ENCODE assay signal across 27 mouse cellular contexts in genomic region chr3:154127246-154127645, GRCm38 (mm10).
A peak's percentile ranks its signal among the peaks of the same experiment; 100 is the strongest.
DNase-seq lines count a peak whose midpoint lies in the region; ATAC-seq and TF ChIP-seq lines count a peak whose summit lies in the region.
"Had no signal": no experiment of that assay in that cellular context is flagged by ENCODE, and none has a peak within 500 bp of the region (broad histone marks: within the 10 kb centered on the region; RNA-seq: fewer than 3 reads in every experiment).

No protein-coding gene starts in this region.

- no peaks in the 10 kb centered on the region for H3K9me3 ChIP-seq in forebrain, embryonic 14.5 days (replicated peaks; ENCODE audit: control insufficient read depth, low read length)
- no peaks in the 10 kb centered on the region for H3K9me3 ChIP-seq in forebrain, embryonic 10.5 days
- H3K9me3 ChIP-seq in forebrain, postnatal 0 days (ENCODE audit: low read length): no peaks in the 10 kb centered on the region
- H3K9me3 ChIP-seq in forebrain, embryonic 15.5 days: no peaks in the 10 kb centered on the region
- no peaks in the 10 kb centered on the region for H3K9me3 ChIP-seq in hindbrain, embryonic 10.5 days
- H3K9me3 ChIP-seq in hindbrain, embryonic 12.5 days (replicated peaks): no peaks in the 10 kb centered on the region
- H3K9me3 ChIP-seq: embryonic facial prominence, embryonic 13.5 days; embryonic facial prominence, embryonic 15.5 days; forebrain, embryonic 12.5 days had no signal

- peak; percentile 40 for DNase-seq in forebrain, embryonic 14.5 days (ENCODE audit: low spot score)
- no peak for DNase-seq in forebrain, embryonic 10.5 days (ENCODE audit: extremely low spot score, low spot score)
- DNase-seq in forebrain, postnatal 0 days: peak; percentile 39
- no peak for DNase-seq in hindbrain, embryonic 10.5 days (ENCODE audit: low spot score)
- DNase-seq in brain, embryonic 14.5 days (ENCODE audit: low read depth): peak; percentile 52
- DNase-seq: adrenal gland, adult 8-10 months; adrenal gland, postnatal 14 days; adrenal gland, postnatal 36 days; B cell, adult 2 months; cerebellum, adult 11 months; cerebellum, adult 18-20 months; cerebellum, adult 8-10 months; cerebellum, adult 9-11 months; cerebellum, postnatal 14 days; cerebellum, postnatal 36 days; embryo, embryonic 11 days had no signal

- H3K27ac ChIP-seq in forebrain, embryonic 14.5 days (ENCODE audit: low read depth, low read length): no peak overlapping the region
- no peak overlapping the region for H3K27ac ChIP-seq in forebrain, embryonic 10.5 days
- no peak overlapping the region for H3K27ac ChIP-seq in forebrain, postnatal 0 days (ENCODE audit: low read depth, low read length)
- H3K27ac ChIP-seq in forebrain, embryonic 15.5 days (replicated peaks): no peak overlapping the region
- peak overlapping the region; percentile 82; the same call in 1 of the 2 replicates for H3K27ac ChIP-seq in hindbrain, embryonic 10.5 days
- H3K27ac ChIP-seq in hindbrain, embryonic 12.5 days: no peak overlapping the region
- H3K27ac ChIP-seq: embryonic facial prominence, embryonic 13.5 days; embryonic facial prominence, embryonic 15.5 days; forebrain, embryonic 12.5 days had no signal

- TF ChIP-seq CTCF in forebrain, postnatal 0 days (IDR thresholded peaks at IDR 0.05; ENCODE audit: low read depth): no peak
- TF ChIP-seq CTCF in brain, embryonic 14.5 days (IDR thresholded peaks at IDR 0.05; ENCODE audit: borderline replicate concordance, extremely low read depth, insufficient read depth, insufficient read length): no peak

- H3K36me3 ChIP-seq in forebrain, embryonic 14.5 days (ENCODE audit: control insufficient read depth, insufficient read depth, low read length): no peaks in the 10 kb centered on the region
- no peaks in the 10 kb centered on the region for H3K36me3 ChIP-seq in forebrain, embryonic 10.5 days (replicated peaks)
- H3K36me3 ChIP-seq in forebrain, postnatal 0 days (ENCODE audit: insufficient read depth): no peaks in the 10 kb centered on the region
- H3K36me3 ChIP-seq in forebrain, embryonic 15.5 days: no peaks in the 10 kb centered on the region
- H3K36me3 ChIP-seq in hindbrain, embryonic 10.5 days: no peaks in the 10 kb centered on the region
- no peaks in the 10 kb centered on the region for H3K36me3 ChIP-seq in hindbrain, embryonic 12.5 days
- H3K36me3 ChIP-seq: embryonic facial prominence, embryonic 13.5 days; embryonic facial prominence, embryonic 15.5 days; forebrain, embryonic 12.5 days; G1E had no signal

- 0 out of 2 replicates have a peak, but pooled peaks have one; percentile 19 for ATAC-seq in forebrain, embryonic 14.5 days
- peak; percentile 54; the same call in 1 of the 2 replicates for ATAC-seq in forebrain, postnatal 0 days
- no peak; the same call in 1 of the 2 replicates for ATAC-seq in forebrain, embryonic 15.5 days (replicated peaks)
- no peak for ATAC-seq in hindbrain, embryonic 12.5 days (ENCODE audit: low FRiP score)
- ATAC-seq: activated CD4-positive, CD25-positive, alpha-beta regulatory T cell, adult 4 months; CD4-positive, CD25-positive, alpha-beta regulatory T cell, adult 4 months; Patski had no signal

- H3K9ac ChIP-seq in forebrain, embryonic 14.5 days (ENCODE audit: low read length): no peak overlapping the region
- no peak overlapping the region for H3K9ac ChIP-seq in forebrain, postnatal 0 days
- no peak overlapping the region for H3K9ac ChIP-seq in forebrain, embryonic 15.5 days (replicated peaks)
- no peak overlapping the region for H3K9ac ChIP-seq in hindbrain, embryonic 12.5 days
- H3K9ac ChIP-seq: embryonic facial prominence, embryonic 13.5 days; embryonic facial prominence, embryonic 15.5 days; forebrain, embryonic 12.5 days had no signal

- WGBS in forebrain, embryonic 14.5 days: 59% methylated on average over 3 of the region's 3 CpGs
- 87% methylated on average over 3 of the region's 3 CpGs for WGBS in forebrain, embryonic 10.5 days
- WGBS in forebrain, postnatal 0 days: 38% methylated on average over 3 of the region's 3 CpGs
- WGBS in forebrain, embryonic 15.5 days: 58% methylated on average over 3 of the region's 3 CpGs
- 87% methylated on average over 3 of the region's 3 CpGs for WGBS in hindbrain, embryonic 10.5 days
- WGBS in hindbrain, embryonic 12.5 days: 87% methylated on average over 3 of the region's 3 CpGs

- no peaks in the 10 kb centered on the region for H3K27me3 ChIP-seq in forebrain, embryonic 14.5 days (replicated peaks; ENCODE audit: control insufficient read depth, insufficient read depth, low read length)
- H3K27me3 ChIP-seq in forebrain, embryonic 10.5 days (ENCODE audit: poor library complexity, severe bottlenecking): peaks cover 76% of the 10 kb centered on the region
- H3K27me3 ChIP-seq in forebrain, postnatal 0 days (ENCODE audit: insufficient read depth, low read length): 0 out of 2 replicates have a peak, but pooled peaks cover 5% of the 10 kb centered on the region
- H3K27me3 ChIP-seq in forebrain, embryonic 15.5 days: no peaks in the 10 kb centered on the region
- peaks cover 25% of the 10 kb centered on the region for H3K27me3 ChIP-seq in hindbrain, embryonic 10.5 days (ENCODE audit: insufficient read depth, poor library complexity, severe bottlenecking)
- H3K27me3 ChIP-seq in hindbrain, embryonic 12.5 days: no peaks in the 10 kb centered on the region
- H3K27me3 ChIP-seq: CH12.LX; embryonic facial prominence, embryonic 15.5 days; Patski had no signal

- H3K4me3 ChIP-seq in forebrain, embryonic 14.5 days (ENCODE audit: low read depth, low read length): no peak overlapping the region
- H3K4me3 ChIP-seq in forebrain, embryonic 10.5 days: no peak overlapping the region
- H3K4me3 ChIP-seq in forebrain, postnatal 0 days (ENCODE audit: low read depth, low read length): no peak overlapping the region
- H3K4me3 ChIP-seq in forebrain, embryonic 15.5 days: no peak overlapping the region
- H3K4me3 ChIP-seq in hindbrain, embryonic 10.5 days: no peak overlapping the region
- no peak overlapping the region for H3K4me3 ChIP-seq in hindbrain, embryonic 12.5 days
- H3K4me3 ChIP-seq: embryonic facial prominence, embryonic 13.5 days; embryonic facial prominence, embryonic 15.5 days; erythroblast, embryonic 14.5 days; forebrain, embryonic 12.5 days had no signal

- H3K4me2 ChIP-seq in forebrain, embryonic 14.5 days (ENCODE audit: low read length): no peak overlapping the region
- H3K4me2 ChIP-seq in forebrain, postnatal 0 days (ENCODE audit: low read depth): no peak overlapping the region
- no peak overlapping the region for H3K4me2 ChIP-seq in forebrain, embryonic 15.5 days (replicated peaks)
- no peak overlapping the region for H3K4me2 ChIP-seq in hindbrain, embryonic 12.5 days (replicated peaks)
- H3K4me2 ChIP-seq: embryonic facial prominence, embryonic 13.5 days; embryonic facial prominence, embryonic 15.5 days; forebrain, embryonic 12.5 days had no signal

- no peak for TF ChIP-seq POLR2A in brain, embryonic 14.5 days (IDR thresholded peaks at IDR 0.05; ENCODE audit: borderline replicate concordance, extremely low read depth, insufficient read depth, insufficient read length, poor library complexity, severe bottlenecking)

- peaks cover 7% of the 10 kb centered on the region for H3K4me1 ChIP-seq in forebrain, embryonic 14.5 days (ENCODE audit: control insufficient read depth, insufficient read depth, low read length)
- peaks cover 50% of the 10 kb centered on the region for H3K4me1 ChIP-seq in forebrain, embryonic 10.5 days
- peaks cover 13% of the 10 kb centered on the region for H3K4me1 ChIP-seq in forebrain, postnatal 0 days (ENCODE audit: insufficient read depth)
- H3K4me1 ChIP-seq in forebrain, embryonic 15.5 days: peaks cover 25% of the 10 kb centered on the region
- peaks cover 51% of the 10 kb centered on the region for H3K4me1 ChIP-seq in hindbrain, embryonic 10.5 days (replicated peaks)
- H3K4me1 ChIP-seq in hindbrain, embryonic 12.5 days: peaks cover 13% of the 10 kb centered on the region

Comparison
In these comparisons a context has a peak if more than half of its experiments do, and no peak if none do; other contexts are left out.
1. ATAC-seq: peak in forebrain, embryonic 14.5 days (single experiment) and forebrain, postnatal 0 days (single experiment); none in forebrain, embryonic 15.5 days (single experiment) and hindbrain, embryonic 12.5 days (single experiment).
2. DNase-seq: peak in forebrain, embryonic 14.5 days (single experiment), forebrain, postnatal 0 days (single experiment) and brain, embryonic 14.5 days (single experiment); none in forebrain, embryonic 10.5 days (single experiment) and hindbrain, embryonic 10.5 days (single experiment).